Mouse (Mus musculus) CH12.LX (cell line): Measurements from ENCODE around the gene Ube2v1. TPM values are rescaled to one million over a fixed set of nuclear protein-coding genes. Genes with fewer than 3 reads are reported as not detected.

Experiments used
- DNase-seq: peaks from one replicate; pipeline ENCODE4 v3.0.0-alpha.2; 2013; ENCODE audit errors: extremely low read depth
- H3K27ac ChIP-seq: 2 replicates; pipeline ENCODE4 v1.5.1; 2012; ENCODE audit warnings: low read depth, mild to moderate bottlenecking, control low read depth, moderate library complexity; ENCODE audit not compliant: insufficient read depth
- H3K27me3 ChIP-seq: replicated peaks from 2 replicates; pipeline ENCODE3; 2012; ENCODE audit warnings: inconsistent platforms
- H3K36me3 ChIP-seq, 2 experiments: replicated peaks in 1 of 2; 2 replicates each; pipeline versions ENCODE3 to v1.6.1; 2012; ENCODE audit warnings: inconsistent platforms in 1 of 2, low read length in 1 of 2, mild to moderate bottlenecking in 1 of 2, mixed read lengths in 1 of 2, moderate library complexity in 1 of 2; ENCODE audit not compliant: control insufficient read depth in 1 of 2, insufficient read depth in 1 of 2
- H3K4me1 ChIP-seq, 2 experiments: 2 replicates each; pipeline ENCODE4 v1.6.1; 2012; ENCODE audit warnings: inconsistent platforms in 1 of 2, moderate library complexity in 1 of 2; ENCODE audit not compliant: insufficient read depth in 2 of 2, control insufficient read depth in 1 of 2
- H3K4me2 ChIP-seq: 2 replicates; pipeline ENCODE4 v1.6.1; 2012; ENCODE audit warnings: low read depth, mild to moderate bottlenecking, control low read depth; ENCODE audit not compliant: poor library complexity, insufficient read depth, severe bottlenecking
- H3K4me3 ChIP-seq, 3 experiments: fragments of 150-350 bp in 1 of 3; sonication (generic) in 1 of 3; replicated peaks in 1 of 3; 2 replicates each; pipeline versions ENCODE3 to v1.5.1; 2011 to 2012; ENCODE audit warnings: low read depth in 2 of 3, low read length in 2 of 3, mild to moderate bottlenecking in 2 of 3, moderate library complexity in 2 of 3, control low read depth in 1 of 3, improper control_type of control experiment in 1 of 3, inconsistent platforms in 1 of 3, mixed read lengths in 1 of 3; ENCODE audit not compliant: poor library complexity in 1 of 3
- H3K79me2 ChIP-seq: replicated peaks from 2 replicates; pipeline ENCODE4 v1.6.1; 2012; ENCODE audit warnings: mild to moderate bottlenecking, moderate library complexity; ENCODE audit not compliant: control insufficient read depth, poor library complexity, insufficient read depth, severe bottlenecking; ENCODE audit errors: extremely low read depth
- H3K9ac ChIP-seq: 2 replicates; pipeline ENCODE4 v1.6.1; 2012; ENCODE audit warnings: low read depth, mild to moderate bottlenecking, control low read depth, moderate library complexity; ENCODE audit not compliant: insufficient read depth
- H3K9me3 ChIP-seq: replicated peaks from 2 replicates; pipeline ENCODE3; 2012; ENCODE audit warnings: low read length, inconsistent platforms, mixed read lengths
- BHLHE40 ChIP-seq: IDR thresholded peaks from 2 replicates; pipeline ENCODE4 v1.6.1; 2011; ENCODE audit warnings: mild to moderate bottlenecking, low read depth, low read length, improper control_type of control experiment
- EP300 ChIP-seq: IDR thresholded peaks from 2 replicates; pipeline ENCODE4 v1.6.1; 2011; ENCODE audit warnings: low read length, improper control_type of control experiment
- ETS1 ChIP-seq: conservative IDR thresholded peaks from 2 replicates; pipeline ENCODE4 v1.6.1; 2012; ENCODE audit warnings: low read depth, mild to moderate bottlenecking, inconsistent platforms, low read length, improper control_type of control experiment, moderate library complexity
- GABPA ChIP-seq: IDR thresholded peaks from 2 replicates; pipeline ENCODE4 v1.6.1; 2012; ENCODE audit warnings: low read depth, low read length, improper control_type of control experiment, inconsistent platforms; ENCODE audit not compliant: insufficient replicate concordance
- IRF4 ChIP-seq: IDR thresholded peaks from 2 replicates; pipeline ENCODE4 v1.6.1; 2014; ENCODE audit warnings: low read depth, mild to moderate bottlenecking, inconsistent platforms, low read length, improper control_type of control experiment
- MAZ ChIP-seq: IDR thresholded peaks from 2 replicates; pipeline ENCODE4 v1.6.1; 2012; ENCODE audit warnings: low read depth, mild to moderate bottlenecking, inconsistent platforms, low read length, improper control_type of control experiment, moderate library complexity
- MEF2A ChIP-seq: IDR thresholded peaks from 2 replicates; pipeline ENCODE4 v1.6.1; 2014; ENCODE audit warnings: low read depth, mild to moderate bottlenecking, inconsistent platforms, low read length, improper control_type of control experiment, borderline replicate concordance
- MYC ChIP-seq: IDR thresholded peaks from 2 replicates; pipeline ENCODE4 v1.6.1; 2011; ENCODE audit warnings: low read depth, mild to moderate bottlenecking, improper control_type of control experiment, low read length
- NELFE ChIP-seq: IDR thresholded peaks from 2 replicates; pipeline ENCODE4 v1.6.1; 2011; ENCODE audit warnings: low read depth, low read length, improper control_type of control experiment
- POLR2A ChIP-seq: IDR thresholded peaks from 2 replicates; pipeline ENCODE4 v1.6.1; 2011; ENCODE audit warnings: low read depth, mild to moderate bottlenecking, improper control_type of control experiment, low read length
- RCOR1 ChIP-seq: conservative IDR thresholded peaks from 2 replicates; pipeline ENCODE4 v1.6.1; 2012; ENCODE audit warnings: low read depth, mild to moderate bottlenecking, inconsistent platforms, low read length, improper control_type of control experiment
- SMC3 ChIP-seq: IDR thresholded peaks from 2 replicates; pipeline ENCODE4 v1.6.1; 2011; ENCODE audit warnings: low read depth, low read length, improper control_type of control experiment
- TCF12 ChIP-seq: IDR thresholded peaks from 2 replicates; pipeline ENCODE4 v1.6.1; 2014; ENCODE audit warnings: low read depth, mild to moderate bottlenecking, inconsistent platforms, low read length, improper control_type of control experiment
- ZKSCAN1 ChIP-seq: IDR thresholded peaks from 2 replicates; pipeline ENCODE4 v1.6.1; 2012; ENCODE audit warnings: low read depth, inconsistent platforms, low read length, improper control_type of control experiment, borderline replicate concordance
- ZNF384 ChIP-seq: IDR thresholded peaks from 2 replicates; pipeline ENCODE4 v1.6.1; 2012; ENCODE audit warnings: low read depth, low read length, improper control_type of control experiment, inconsistent platforms
- dilution Hi-C: fragments of 300-500 bp; cut with MboI; formaldehyde crosslinking; loops from 2 replicates; pipeline ENCODE4 v1.14.3; 2020; ENCODE audit warnings: low sequenced_read_pairs; ENCODE audit not compliant: extremely low pct_unique_long_range_greater_than_20kb, extremely low pct_ligation_motif_present
- in situ Hi-C: fragments of 300-500 bp; cut with MboI; formaldehyde crosslinking; loops from 3 replicates; pipeline ENCODE4 v1.14.3; 2019; ENCODE audit warnings: low sequenced_read_pairs, low pct_ligation_motif_present, low pct_unique_long_range_greater_than_20kb, mixed read lengths
- polyA plus RNA-seq: library from polyadenylated mRNA; unstranded; fragments of >175 nt; gene quantifications from 2 replicates; pipeline ENCODE4 v1.2.1, GENCODE M21; 2012; ENCODE audit warnings: low read depth; ENCODE audit not compliant: insufficient read length
- total RNA-seq, 2 experiments: library from RNA; depleted of rRNA; stranded (reverse); fragments of 300-350 nt in 1 of 2; fragments of >200 nt in 1 of 2; gene quantifications; 2 replicates each; pipeline ENCODE4 v1.2.3; 2012 to 2014

Gene Ube2v1
- total and polyA plus RNA-seq, 3 experiments, result 92.8 to 184 (median 126) TPM

DNA sequence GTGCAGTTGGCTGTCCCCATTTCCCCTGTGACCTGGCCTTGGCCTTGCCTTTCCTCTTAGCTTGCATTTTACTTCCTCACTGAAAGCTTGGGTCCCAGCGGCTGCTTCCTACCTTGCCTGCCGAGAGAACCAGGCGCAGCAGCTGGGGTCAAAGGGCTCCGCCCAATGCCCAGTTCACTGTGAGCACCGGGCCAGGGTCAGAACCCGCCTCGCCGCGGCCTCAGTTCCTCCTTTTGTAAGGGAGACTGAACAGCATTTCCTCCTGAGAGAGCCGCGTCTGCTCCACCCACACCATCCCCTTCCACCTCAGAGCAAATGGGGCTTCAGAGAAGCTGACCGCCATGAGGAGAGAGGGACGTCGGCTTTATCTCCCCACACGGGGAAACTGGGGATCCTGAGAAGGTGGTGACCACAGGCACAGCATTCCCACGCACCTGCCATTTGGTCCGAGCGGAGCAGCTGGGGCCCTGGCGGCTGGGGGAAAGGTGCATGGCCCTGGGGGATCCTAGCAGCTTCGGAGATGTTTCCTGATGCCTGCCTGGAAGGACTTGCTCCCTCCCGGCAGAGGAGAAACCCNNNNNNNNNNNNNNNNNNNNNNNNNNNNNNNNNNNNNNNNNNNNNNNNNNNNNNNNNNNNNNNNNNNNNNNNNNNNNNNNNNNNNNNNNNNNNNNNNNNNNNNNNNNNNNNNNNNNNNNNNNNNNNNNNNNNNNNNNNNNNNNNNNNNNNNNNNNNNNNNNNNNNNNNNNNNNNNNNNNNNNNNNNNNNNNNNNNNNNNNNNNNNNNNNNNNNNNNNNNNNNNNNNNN lies 42.9 kb downstream of the Ube2v1 start (continued):
- TF ChIP-seq IRF4, result peak; percentile 69
- TF ChIP-seq, all 38 proteins: peak for 18

DNA sequence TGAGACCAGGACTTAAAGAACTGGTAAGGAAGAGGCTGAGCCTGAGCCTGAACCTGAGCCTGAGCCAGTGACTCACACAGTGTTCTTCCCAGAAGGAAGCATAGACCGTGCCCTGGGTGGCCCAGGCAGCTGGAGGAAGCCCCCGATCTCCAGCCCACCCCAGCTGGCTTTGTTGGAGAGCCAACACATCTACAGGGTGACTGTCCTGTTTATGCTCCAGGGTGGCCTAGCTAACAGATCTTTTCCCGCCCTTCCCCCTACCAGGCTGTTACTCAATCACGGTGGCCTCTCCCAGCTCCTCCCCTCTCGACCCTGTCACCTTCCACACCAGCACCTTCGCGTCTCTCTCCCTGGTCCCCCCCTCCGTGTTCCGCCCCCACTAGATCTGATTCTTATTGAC lies 44.9 kb downstream of the Ube2v1 start:
- H3K27ac ChIP-seq, result no peak overlapping the region
- peaks cover 2% of the 10 kb centered on the region for H3K9me3 ChIP-seq
- H3K9ac ChIP-seq, result no peak overlapping the region
- H3K4me1 ChIP-seq, result peaks cover 33 to 73% of the 10 kb centered on the region in 2 experiments
- H3K36me3 ChIP-seq, result peaks cover 4 to 22% of the 10 kb centered on the region in 2 experiments
- no peak overlapping the region for H3K4me2 ChIP-seq
- DNase-seq, result no peak
- TF ChIP-seq MAZ (no peak), SMC3 (no peak), IRF4 (no peak), MYC (no peak), NELFE (no peak), ZKSCAN1 (no peak)
- no peaks in the 10 kb centered on the region for H3K27me3 ChIP-seq
- H3K4me3 ChIP-seq, result no peak overlapping the region
- no peaks in the 10 kb centered on the region for H3K79me2 ChIP-seq
- dilution Hi-C loops, result no loop called here
- in situ Hi-C loops, result loop anchor here (5.0 kb wide), 1 partner anchor 35 kb away; no protein-coding TSS in a partner anchor

DNA sequence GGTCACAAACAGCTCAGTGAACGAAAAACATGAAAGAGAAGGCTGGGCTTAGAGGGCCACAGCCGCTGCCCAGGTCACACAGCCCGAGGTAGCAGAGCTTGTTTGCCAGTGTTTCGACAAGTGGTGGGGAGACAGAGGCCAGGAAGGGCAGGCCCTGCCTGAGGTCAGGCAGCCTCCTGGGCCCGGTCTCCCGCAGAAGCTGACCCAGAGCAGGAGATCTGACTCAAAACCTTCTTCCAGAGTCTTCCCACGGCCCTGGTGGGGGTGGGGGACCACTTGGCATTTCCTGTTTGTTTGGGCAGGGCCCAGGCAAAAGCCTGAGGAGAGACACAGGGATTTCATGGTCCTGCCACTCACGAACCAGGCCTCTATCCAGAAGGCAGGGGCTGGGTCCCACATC lies 45.9 kb downstream of the Ube2v1 start:
- no peak overlapping the region; the same call in 1 of the 2 replicates for H3K4me2 ChIP-seq
- in situ Hi-C loops, result loop anchor here (5.0 kb wide), 1 partner anchor 34 kb away; no protein-coding TSS in a partner anchor

DNA sequence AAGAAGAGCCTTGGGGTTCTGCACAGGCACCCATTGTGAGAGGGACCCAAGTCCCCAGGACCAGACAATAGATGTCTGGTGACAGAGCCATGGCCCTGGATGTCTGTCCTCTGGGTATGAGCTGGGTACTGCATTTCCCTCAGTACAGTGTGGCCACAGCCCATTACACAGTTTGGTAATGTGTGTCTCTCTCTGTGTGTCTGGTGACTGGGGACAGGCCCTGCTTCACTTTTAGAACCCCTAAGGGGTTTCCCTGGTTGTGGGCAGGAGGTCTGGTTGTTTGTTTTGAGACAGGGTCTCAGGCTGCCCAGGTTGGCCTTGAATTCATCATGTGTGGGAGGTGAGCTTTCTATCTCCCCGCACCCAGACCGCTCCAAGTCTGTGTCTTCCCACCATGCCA lies 46.6 kb downstream of the Ube2v1 start:
- Histone ChIP-seq H3K36me3 (peaks cover 4 to 30% of the 10 kb centered on the region in 2 experiments), H3K4me3 (no peak overlapping the region)

More for the DNA sequence above, 45.9 kb downstream of the Ube2v1 start:
- dilution Hi-C loops, result no loop called here
- TF ChIP-seq POLR2A (no peak), IRF4 (0 out of 2 replicates have a peak, but pooled peaks have one; percentile 17)
- peaks cover 2% of the 10 kb centered on the region for H3K9me3 ChIP-seq
- H3K4me3 ChIP-seq, result no peak overlapping the region
- peaks cover 33 to 75% of the 10 kb centered on the region in 2 experiments for H3K4me1 ChIP-seq
- DNase-seq, result no peak
- no peak overlapping the region for H3K27ac ChIP-seq
- H3K27me3 ChIP-seq, result no peaks in the 10 kb centered on the region
- H3K36me3 ChIP-seq, result peaks cover 4 to 30% of the 10 kb centered on the region in 2 experiments
- H3K9ac ChIP-seq, result no peak overlapping the region
- H3K79me2 ChIP-seq, result no peaks in the 10 kb centered on the region

More for the DNA sequence above, 46.6 kb downstream of the Ube2v1 start:
- Histone ChIP-seq H3K9me3 (peaks cover 2% of the 10 kb centered on the region), H3K79me2 (no peaks in the 10 kb centered on the region), H3K4me2 (peak overlapping the region; percentile 4; the same call in 1 of the 2 replicates), H3K27ac (no peak overlapping the region), H3K27me3 (no peaks in the 10 kb centered on the region), H3K9ac (no peak overlapping the region), H3K4me1 (peaks cover 33 to 74% of the 10 kb centered on the region in 2 experiments)
- in situ Hi-C loops (loop anchor here (5.0 kb wide), 1 partner anchor 33 kb away; no protein-coding TSS in a partner anchor), dilution Hi-C loops (no loop called here)
- TF ChIP-seq ZNF384 (no peak), IRF4 (peak; percentile 83), BHLHE40 (peak; percentile 89), EP300 (0 out of 2 replicates have a peak, but pooled peaks have one; percentile 37), TCF12 (peak; percentile 39; the same call in 1 of the 2 replicates), MEF2A (peak; percentile 89), RCOR1 (0 out of 2 replicates have a peak, but pooled peaks have one; percentile 33), ETS1 (peak; percentile 85), GABPA (no peak)
- peak; percentile 63 for DNase-seq
